Mouse (Mus musculus): ENCODE data around the gene Ofd1.

Gene Ofd1

DNA sequence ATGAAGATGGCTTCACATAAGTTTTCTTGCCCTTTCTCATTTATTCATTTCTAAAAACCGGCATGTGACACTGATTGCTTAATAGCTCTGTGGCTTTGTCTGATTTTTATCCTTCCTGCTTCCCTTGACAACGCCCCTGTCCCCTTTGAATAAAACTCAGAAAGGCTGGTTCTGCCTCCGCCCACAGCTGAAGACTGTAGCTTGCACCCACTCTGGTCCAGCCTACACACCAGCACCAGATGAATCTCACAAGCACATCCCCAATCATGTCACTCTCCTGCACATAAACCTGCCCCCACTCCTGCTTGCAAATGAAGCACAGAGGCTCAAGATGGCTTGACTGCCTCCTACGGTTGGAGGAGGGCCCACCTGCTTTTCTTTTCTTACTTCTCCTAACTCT lies 80.0 kb downstream of the Ofd1 start:
- in situ Hi-C loops (cut with MboI, MseI) = no loop called here

- in situ Hi-C loops (cut with MboI, MseI) = no loop called here
Observed at GRCm38 (mm10) chrX:166359927-166360440, 80.5 kb downstream of the Ofd1 start.

DNA sequence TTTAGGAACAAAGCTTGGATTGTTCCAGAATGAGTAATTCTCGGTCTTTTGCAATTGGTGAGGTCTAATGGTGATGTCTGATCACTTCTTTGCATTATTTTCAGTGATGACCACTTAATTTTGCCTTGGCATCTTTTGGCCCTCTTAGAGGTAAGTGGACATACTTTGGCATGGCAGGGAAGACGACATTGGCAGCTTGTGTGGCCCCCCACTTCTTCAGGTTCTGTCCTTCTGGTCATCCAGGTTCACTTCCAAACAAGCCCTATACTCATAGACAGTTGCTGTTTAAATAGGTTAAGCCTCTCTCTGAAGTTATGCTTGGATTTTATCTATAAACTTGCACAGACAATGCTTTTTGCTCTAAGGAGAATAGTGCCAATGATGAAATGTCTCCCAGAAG lies 81.5 kb downstream of the Ofd1 start:
- in situ Hi-C loops (cut with MboI, MseI) = no loop called here

GRCm38 (mm10) chrX:166356276-166356675 lies 84.2 kb downstream of the Ofd1 start:
- in situ Hi-C loops (cut with MboI, MseI) = no loop called here

DNA sequence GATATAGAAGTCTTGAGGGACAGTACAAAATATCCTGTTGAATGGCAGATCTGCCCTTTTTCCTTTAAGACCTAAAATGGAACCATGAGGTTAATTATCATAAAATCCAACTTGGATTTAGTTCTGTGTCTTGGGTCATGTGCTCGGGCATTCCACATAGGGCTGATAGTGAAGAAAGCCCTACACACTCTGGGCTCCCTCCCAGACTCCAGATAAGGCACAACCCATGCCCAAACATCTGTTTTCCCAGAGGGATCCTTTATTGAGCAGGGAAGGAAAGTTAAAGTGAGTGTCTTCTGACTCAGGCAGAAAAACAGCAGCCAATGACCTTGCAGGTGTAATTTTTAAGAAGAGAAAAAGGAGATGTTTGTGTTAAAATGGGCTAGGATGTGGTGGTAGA lies 85.6 kb downstream of the Ofd1 start:
- in situ Hi-C loops (cut with MboI, MseI) = loop anchor here (5.0 kb wide), 1 partner anchor 188 kb away; no protein-coding TSS in a partner anchor

GRCm38 (mm10) chrX:166353412-166353811 lies 87.1 kb downstream of the Ofd1 start:
- in situ Hi-C loops (cut with MboI, MseI) = loop anchor here (5.0 kb wide), 1 partner anchor 186 kb away; no protein-coding TSS in a partner anchor

DNA sequence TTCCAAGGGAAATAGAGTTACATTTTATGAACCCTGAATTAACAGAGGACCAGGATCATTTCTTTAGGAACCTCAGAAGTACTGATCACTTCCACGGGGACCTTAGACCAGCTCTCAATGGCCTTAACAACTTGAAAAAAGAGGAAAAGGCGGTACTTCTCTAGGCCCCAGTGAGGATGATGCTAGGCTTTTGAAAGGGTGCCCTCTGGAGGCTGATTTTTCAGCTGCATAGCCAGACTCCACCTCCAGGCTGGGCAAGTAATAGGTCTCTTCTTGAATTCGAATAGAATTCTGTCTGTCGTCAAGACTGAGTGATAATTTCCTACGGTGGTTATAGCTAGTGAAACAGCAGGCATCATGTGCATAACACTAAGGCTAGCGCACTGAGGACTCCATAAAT lies 88.7 kb downstream of the Ofd1 start:
- in situ Hi-C loops (cut with MboI, MseI) = loop anchor here (5.0 kb wide), 1 partner anchor 184 kb away; no protein-coding TSS in a partner anchor

GRCm38 (mm10) chrX:166348634-166349033 lies 91.9 kb downstream of the Ofd1 start:
- in situ Hi-C loops (cut with MboI, MseI) = no loop called here

GRCm38 (mm10) chrX:166348086-166348485 lies 92.4 kb downstream of the Ofd1 start:
- in situ Hi-C loops (cut with MboI, MseI) = no loop called here

DNA sequence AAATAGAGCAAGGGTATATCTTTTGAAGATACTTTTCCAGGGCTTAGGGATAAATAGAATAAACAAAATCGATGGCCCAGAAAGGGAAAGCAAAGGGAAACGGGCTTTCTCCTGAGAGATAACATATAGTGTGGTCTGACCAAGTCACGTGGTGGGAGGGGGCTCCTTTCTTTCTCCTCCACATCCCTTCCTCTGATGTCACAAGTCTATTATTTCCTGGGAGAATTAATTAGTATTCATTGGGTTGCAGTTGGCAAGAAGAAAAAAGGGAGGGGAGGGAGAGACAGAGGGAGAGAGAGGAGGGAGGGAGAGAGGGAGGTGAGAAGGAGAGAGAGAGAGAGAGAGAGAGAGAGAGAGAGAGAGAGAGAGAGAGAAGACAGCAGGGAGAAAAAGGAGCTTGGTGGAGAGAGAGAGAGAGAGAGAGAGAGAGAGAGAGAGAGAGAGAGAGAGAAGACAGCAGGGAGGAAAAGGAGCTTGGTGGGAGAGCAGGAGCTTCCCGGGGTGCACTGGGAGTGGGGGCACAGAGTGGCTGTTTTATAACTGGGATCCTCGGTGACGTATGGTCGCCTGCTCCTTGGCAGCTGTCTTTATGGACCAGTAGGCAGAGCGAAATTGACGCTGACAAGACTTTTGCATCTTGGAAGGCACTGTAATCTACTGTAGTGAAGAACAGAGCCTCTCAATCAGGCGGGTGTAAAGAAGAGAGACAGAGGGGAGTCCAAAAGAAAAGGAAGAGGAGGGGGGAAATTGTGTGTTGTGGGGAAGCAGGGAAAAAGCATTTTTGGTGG lies 96.1 kb downstream of the Ofd1 start:
- in situ Hi-C loops (cut with MboI, MseI) = no loop called here

DNA sequence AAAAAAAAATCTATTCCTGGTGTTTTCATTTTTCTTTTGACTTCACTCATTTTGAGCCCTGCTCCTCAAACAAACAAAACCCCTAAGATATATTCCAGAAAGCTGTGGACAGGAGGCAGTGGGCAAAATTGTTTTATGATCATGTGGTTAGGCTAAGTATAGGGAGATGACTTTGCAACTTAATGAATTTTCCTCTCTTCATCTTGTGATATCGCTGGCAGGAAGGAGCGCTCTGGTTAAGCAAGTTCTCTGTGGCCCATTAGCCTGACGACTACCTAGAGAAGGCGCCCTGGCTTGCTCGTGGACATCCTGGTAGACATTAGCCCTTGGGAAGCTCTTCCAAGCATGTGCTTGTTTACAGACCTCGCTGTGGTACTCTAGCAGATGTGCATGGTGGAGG lies 98.7 kb downstream of the Ofd1 start:
- in situ Hi-C loops (cut with MboI, MseI) = no loop called here

All from regulatory T cell (primary cell).